Mouse (Mus musculus): ENCODE results near the gene Runx2.

The Runx2 gene

DNA sequence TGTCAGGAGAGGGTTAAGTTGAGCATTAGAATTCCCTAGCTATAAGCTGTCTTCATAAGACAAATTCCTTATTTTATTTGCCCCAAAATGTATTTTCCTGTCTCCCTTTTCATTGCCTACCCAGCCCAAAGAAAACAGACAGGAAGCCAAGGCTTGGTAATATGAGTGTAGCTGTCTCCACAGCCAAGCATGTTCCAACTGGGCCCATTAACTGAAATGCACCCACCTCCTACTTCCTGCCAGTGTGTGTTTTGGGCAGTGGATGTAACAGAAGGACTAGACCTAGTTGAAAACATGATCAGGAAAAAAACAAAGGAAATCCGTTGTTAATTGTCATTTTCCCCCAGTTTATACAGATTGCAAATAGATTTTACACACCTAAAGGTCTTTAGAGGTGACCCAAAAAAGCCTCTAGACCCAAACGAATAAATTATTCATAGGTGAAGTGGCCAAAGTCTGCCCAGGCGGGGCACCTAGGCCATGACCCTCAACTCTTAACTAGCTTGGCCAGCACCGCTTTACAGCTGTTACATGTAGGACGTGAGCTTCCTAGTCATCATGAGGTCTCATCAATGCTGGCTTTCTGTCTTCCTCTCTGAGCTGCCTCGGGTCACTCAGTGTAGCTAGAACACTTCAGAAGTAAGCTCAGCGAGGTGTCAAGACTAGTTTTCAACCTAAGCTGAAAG is 154.3 kb downstream of the Runx2 start:
- DNase-seq, result no peak

DNA sequence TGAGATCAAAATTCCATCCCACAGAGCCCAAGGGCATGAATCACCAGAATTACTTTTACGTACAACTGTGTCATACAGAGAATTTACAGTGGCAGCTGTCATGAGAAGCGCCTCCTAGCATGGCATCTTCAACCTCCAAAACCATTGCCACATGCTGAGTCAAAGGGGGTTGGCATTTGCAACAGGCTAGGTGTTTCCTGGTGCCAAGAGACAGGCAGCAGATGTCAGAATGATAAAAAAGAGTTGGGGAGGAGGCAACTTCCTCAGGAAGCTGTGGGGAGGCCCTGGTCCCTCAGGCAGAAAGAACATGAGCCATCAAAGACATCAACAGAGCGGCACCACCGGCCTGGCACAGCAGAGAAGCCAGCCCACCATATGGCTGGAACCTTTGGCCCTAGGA is 160.1 kb downstream of the Runx2 start:
- peak; percentile 18 to 28 for DNase-seq

DNA sequence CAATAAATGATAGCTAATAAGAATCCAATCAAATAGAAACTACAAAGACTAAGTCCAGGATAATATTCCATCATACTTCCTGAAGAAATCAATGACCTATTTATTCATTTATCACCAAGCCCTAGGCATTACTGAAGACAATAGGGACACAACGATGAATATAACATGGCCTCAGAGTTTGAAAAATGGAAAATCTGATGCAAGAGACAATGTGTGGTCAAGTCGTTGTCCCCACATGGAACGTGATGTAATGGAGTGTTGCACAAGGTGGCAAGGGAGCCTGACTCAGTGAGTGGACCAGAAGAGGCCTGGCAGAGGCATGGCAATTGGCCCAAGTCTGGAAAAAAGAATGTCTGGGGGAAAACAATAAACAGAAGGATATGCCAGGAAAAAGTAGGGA is 161.5 kb downstream of the Runx2 start:
- no peak for DNase-seq

DNA sequence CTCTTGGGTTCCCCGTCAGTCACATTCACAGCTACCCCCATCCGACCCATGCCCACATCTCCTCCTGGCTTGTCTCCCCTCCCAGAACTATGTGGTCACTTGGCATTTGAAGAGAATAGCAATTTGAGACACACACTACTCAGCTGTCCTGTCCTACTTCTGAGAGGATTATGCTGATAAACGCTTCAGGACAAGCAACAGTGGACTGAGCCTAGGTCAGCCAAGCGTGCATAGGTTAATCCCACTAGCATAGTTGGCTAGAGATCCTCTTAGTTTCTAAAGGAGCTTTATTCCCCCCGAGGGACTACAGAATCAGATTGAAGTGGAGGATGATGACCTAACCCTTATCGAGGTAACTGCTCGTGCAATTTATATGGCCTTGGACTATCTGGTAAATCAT is 162.5 kb downstream of the Runx2 start:
- no peak for DNase-seq

DNA sequence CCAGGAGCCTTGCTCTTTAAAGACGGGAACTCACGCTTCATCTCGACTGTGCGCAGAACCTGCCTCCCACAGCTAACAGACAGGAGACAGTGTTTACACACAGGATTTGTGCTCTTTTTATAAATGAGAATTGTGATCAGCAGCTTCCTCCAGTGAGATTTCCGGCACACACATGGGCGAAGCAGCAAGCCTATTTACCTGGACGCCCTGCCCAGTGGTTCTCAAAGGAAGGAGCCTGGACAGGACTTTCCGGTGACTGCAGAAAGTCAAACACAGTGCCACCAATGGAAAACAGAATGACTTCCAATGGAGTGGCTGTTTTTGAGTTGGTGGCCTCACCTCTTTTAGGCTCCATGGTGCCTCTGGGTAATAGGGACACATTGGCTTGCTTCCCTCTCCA is 163.0 kb downstream of the Runx2 start:
- DNase-seq, result no peak

DNA sequence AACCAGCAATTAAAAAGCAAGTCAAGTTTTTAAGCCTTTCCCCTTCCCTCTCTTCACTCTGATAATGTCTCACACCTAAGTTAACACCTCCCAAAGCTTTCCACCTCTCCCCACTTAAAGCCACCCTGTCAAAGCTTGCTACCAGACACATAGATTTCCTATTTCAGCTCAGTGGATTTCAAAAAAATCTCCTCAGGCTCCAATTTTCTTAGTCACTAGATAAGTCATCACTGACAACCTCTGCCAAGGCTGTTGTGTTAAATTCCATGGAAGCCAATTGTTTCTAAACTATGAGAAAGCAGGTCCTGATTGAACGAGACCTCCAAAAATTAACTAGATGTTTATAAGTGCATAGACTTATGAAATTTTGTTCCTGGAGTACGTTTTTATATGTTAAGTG is 164.2 kb downstream of the Runx2 start:
- no peak for DNase-seq

DNA sequence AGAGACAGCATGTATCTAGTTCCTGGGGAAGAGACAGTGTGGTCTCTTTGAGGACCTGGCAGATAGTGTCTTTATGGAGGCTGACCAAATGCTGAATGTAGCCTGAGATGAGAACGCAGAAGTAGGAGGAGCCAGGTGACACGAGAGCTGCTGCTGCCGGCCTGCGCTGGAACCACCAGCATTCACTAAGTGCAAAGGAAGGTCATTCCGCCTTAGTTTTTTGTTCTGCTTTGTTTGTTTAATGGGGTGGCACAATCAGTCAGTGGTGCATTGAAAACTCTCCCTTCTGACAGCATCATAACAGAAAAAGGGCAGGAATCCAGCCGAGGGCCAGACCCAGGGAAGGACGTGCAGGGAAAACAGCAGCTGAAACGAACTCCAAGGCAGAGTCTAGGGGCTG is 165.5 kb downstream of the Runx2 start:
- peak; percentile 13 for DNase-seq

DNA sequence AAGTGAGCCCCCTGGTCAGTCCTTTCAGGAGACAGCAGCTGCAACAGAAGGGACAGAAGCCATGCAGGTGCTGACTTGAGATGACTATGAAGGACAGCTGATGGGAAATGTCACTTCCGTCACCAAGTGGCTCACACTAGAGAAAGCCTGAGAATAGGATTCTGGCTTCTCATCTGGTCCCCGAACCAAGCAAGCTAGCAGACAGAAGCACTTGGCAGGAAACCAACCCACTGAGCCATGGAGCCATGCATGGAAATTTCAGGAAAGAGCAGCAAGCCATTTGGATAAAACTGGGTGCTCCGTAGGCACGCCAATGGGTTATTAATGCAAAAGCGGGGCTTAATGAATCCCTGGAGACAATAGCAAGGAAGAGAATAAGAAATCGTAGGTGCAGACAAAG is 166.7 kb downstream of the Runx2 start:
- peak in 1 of 2 experiments; percentile 21 for DNase-seq

DNA sequence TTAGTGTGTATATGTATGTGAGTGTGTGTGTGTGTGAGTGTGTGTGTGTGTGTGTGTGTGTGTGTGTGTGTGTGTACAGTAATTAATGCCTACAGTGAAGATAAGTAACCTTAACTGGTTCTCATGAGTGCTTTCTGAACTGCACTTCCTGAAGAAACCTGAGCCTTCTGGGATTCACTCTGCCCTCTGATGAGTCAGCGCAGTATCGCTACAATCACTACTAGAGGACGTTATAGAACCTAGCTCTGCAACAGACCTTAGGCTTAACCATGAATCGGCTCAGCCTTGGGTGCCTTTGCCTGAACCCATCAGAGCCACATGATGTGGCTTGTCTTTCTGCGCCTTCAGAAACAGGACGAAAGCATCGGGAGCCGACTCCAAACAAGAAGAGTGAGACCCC is 169.5 kb downstream of the Runx2 start:
- no peak for DNase-seq

DNA sequence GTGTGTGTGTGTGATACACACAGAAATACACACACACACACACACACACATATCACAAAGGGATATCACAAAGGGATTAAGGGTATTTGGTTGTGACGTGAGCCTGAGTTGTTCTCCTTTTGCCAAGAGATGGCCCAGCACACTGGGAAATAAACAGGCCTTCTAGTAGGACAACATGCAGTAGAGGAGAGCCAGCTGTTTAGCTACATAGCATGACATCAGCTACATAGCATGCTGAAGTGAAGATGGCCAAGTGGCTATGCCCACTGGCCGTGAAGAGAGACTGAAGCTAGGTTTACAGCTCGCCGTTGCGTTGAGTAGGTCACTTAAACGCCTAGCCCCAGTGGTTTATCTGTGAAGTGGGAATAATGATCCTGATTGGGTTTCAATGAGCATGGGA is 171.3 kb downstream of the Runx2 start:
- no peak for DNase-seq

DNA sequence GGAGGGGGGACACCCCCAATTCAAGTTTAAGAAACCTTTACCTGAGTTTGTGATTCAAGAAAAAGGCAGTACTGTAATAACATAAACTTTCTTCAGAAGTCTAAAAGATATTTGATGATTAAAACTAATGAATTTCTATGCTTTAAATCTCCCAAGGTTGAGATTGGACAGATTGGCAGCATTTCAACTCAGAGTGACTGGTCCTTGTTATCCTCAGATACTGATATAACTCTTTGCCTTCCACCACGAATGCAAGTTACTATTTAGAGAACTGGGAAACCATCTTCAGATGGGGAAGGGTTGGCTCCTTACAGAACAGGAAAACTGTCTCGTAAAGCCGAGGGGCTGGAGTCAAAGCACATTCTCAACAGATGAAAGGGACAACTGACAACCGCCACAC is 172.5 kb downstream of the Runx2 start:
- DNase-seq, result no peak

DNA sequence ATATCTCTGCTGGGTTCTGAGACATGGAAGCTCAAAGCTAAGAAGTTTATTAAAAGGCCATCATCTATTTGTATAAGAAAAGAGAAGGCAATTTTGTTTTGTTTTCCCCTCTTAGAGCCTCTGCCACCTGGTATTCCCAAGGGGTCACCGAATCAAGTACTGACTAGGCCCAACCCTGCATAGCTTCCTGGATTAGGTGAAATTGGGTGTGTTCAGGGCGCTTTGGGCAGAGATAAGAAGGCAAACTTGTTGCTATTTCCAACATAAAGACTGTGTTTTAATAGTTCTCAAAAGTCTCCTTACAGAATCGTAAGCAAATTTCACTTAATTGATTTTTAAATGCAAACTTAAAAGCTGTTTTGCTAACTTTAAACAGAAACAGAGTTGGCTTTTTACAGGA is 173.7 kb downstream of the Runx2 start:
- no peak for DNase-seq

DNA sequence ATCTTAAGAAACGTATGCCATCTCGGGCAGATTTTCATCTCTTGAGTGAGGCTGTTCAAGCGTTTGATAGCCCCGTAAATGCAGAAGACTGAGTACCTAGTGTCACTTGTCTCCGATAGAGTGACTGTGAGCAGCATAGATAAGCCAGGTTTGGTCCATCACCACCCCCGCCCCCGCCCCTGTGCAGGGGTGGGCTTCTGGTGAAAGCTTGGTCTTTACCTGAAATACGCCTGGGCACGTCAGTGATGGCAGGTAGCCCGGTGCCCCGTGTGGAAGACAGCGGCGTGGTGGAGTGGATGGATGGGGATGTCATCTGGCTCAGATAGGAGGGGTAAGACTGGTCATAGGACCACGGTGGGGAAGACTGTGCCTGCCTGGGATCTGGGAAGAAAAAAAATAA is 175.2 kb downstream of the Runx2 start:
- DNase-seq, result no peak

DNA sequence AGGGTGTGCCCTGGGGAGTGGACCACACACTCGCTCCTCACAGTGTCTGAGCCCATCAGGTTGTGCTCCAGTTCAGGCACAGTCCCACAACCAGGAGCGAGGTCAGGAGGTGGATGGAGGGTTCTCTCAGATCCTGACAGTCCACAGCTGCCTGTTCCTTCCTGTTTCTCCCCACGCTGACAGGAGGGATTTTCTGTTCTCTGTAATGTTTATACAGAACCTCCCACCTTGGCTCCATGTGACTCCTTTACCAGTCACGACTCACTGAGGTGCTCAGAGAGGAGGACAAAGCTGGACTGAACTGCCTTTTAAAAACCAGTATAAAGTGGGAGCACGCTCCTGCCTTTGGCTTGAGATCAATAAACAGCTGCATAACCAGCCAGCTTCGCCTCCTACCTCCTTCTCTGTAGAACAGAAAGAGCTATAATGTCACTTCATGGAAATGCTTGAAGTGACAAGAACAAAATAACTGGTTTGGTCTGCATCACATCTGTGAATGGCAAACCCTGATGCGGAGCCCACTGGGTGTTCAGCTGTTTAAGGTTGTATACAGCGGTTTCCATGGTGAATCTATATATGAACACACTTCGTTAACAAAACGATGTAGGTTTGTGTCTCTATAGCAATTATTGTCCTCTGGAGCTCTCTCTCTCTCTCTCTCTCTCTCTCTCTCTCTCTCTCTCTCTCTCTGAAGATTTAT is 177.3 kb downstream of the Runx2 start:
- no peak for DNase-seq

DNA sequence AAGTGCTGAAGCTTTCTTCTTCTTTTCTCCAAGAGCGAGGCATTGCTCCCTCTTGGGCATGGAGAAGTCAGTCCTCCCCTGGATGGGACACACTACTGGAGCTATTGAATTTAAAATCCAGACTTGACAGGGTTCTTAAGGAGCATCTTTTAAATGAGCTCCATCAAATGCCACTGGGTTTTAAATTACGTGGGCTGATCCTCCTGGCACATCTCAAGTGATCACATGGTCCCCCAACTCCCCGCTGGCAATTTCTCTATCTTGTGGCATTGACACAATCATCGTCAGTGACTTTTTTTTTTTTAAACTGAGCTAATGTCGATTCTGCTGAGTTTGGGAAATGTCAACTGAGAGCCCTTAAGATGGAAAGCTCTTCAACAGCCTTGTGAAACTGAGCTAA is 180.1 kb downstream of the Runx2 start:
- DNase-seq, result no peak

DNA sequence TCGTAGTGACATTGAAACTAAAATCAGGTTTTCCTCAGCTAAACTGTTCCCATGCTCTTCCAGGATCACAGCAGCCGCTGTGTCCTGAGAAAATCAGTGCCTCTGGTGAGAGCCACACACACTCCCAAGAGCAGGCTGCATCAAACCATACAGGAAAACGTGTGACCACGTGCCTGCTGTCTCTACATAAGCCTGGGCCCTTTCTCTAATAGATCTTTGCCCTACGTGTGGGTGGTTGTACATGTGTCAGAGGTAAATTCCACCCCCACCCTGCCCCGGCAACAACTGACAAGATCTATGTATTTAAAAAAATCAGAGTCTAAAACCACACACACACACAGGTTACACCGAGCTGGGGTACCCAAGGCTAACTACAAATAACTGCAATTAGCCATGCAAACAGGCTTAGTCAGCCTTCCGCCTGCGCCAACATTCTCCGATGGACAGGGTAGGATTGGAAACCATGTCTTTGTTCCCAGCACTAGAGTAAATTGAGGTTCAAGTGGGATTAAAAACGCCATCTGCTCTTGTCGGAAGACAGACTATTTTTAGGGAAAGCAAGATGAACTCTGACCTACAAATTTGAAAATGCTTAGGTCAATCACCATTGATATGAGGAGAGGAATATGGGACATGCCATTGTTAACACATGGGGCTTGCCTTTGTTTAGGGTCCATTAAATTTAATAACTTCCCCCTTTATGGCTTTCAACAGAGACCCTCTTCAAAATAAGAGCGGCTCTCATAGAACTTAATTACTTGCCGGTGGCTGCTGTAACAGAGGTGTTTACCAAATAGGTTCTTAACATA is 180.8 kb downstream of the Runx2 start:
- no peak for DNase-seq

DNA sequence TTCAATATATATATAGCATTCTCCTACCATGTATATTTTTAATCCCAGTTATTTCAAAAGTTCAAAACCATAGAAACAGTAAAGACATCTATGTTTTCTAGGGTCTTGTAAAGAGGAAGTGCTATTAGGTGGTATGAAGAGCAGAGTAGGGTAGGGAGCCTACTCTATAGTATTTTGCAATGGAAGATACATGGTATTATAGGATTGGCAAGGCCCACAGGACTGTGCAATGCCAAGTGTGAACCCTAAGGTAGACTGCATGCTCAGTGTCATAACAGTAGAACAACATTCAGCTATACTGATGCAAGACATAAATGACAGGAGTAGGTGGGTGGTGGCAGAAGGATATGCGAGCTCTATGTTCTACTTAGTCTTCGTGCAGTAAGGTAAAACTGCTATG is 181.7 kb downstream of the Runx2 start:
- no peak for DNase-seq

DNA sequence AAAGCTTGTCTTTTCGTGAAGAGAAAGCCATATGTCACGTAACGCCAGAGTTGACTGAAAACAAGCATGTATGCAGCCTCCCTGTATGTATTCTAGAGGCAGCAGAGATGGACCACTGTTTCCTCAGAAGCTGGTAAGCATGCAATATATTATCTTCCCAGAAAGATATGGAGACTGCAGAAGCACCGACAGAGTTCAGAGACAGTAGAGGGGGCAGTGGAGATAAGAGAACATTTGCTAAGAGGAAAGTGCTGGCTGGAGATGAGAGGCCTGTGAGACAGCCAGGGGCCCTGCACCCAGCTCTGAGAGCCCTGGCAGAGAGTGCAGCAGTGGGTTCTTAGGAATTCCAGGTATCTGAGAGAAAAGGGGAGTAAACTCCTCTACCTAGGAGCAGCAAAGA is 182.3 kb downstream of the Runx2 start:
- no peak for DNase-seq

DNA sequence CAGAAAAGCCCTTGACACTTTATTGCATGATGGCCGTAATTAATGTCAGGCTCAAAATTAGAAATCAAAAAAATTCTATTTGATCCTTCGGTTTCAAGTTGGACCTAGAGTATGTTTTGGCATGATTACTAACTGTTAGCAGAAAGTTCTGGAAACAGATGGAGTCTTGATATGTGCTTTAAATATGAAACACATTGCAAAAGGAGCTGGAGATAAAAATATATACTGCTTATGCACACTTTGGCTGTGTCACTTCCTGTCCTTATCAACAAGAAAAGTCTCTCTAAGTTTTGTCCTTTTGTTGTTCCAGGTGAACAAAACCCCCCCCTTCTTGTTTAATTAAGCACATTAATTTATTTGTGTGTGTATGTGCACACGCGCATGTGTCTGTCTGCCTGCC is 183.0 kb downstream of the Runx2 start:
- DNase-seq, result no peak

DNA sequence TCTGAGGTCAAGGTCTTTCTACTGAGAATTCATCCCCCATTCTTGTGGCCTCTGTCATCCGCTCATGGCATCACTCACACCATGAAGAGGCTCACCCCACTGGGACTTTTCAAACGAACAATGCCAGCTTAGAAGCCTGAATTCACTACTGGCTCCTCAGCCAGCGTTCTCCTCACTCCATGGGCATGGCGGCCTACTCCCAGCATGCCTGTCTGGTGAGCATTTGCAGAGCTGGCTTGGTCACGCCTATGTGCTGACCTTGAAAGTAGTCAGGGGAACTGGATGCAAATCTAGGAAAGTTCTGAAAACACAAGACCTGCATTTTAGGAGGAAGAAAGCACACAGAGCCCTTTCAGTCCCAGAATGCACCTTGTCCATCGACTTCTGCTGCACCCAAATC is 187.3 kb downstream of the Runx2 start:
- DNase-seq, result no peak

DNA sequence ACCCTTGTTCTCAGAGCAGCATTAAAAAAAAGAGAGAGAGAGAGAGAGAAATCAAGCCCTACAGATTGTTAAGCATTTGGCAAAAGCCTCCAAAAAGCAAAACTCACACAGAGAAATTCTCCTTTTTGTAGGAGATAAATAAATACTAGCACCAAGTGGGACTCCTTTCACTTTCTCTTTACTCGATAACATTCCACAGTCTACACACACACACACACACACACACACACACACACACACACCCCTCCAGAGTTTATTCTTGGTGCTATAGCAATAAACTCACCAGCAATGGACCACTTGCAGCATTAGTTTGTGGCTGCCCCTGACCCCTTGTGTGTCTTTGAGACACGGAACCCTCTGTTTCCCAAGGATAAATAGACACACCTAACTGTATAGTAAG is 190.9 kb downstream of the Runx2 start:
- DNase-seq, result no peak

DNA sequence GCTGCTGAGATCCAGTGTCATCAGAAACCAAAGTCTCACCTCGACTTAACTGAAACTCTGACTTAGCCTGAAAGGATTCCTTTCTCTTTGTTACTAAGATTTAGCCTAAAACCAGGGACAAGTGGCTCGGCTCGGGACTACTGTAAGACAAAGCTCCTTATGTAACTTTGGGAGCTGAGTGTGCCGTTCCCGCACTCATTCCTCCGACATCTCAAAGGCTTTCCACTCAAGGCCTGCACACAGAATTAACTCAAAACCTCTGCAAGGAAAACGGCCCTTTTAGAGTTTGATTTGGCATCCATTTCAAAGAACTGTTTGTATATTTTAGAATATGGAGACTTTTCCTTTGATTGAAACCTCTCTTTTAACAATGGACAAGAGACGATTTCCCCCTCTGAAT is 191.3 kb downstream of the Runx2 start:
- DNase-seq, result no peak

DNA sequence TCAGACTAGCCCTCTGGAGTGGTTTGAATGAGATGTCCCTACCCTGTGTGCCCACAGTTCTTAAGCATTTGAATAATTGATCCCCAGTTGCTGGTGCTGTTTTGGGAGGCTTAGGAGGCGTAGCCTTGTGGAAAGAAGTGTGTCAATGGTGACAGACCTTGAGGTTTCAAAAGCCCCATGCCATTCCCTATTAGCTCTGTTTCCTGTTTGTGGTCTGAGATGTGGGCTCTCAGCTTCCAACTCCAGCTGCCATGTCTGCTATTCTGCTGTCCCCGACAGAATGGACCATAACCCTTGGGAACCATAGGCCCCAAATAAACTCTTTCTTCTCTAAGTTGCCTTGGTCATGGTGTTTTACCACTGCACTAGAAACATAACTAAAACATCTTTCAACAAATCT is 194.1 kb downstream of the Runx2 start:
- DNase-seq, result no peak

DNA sequence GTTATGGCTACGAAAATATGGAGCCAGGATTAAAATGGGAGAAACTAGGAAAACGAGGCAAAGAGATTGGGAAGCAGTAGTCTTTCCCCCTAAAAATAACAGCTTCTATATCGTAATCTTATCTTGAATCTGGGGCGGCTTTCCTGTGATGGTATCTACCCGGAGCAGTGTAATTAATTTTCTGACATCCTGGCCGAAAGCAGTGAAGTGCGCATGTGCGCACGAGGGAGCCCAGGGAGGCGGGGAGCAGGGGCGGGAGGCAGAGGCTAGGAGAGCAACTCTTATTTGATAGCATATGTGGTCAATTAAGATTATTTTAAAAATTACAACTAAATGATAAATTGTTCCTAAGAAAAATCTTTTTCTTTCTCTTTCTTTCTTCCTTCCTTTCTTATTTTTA is 195.9 kb downstream of the Runx2 start:
- peak; percentile 56 to 75 for DNase-seq

Data from cerebellum, postnatal 25 days (tissue).